ENCODE assay signal across 8 mouse cellular contexts in genomic region chr10:80754594-80755290, GRCm38 (mm10). TPM values are rescaled to one million over a fixed set of nuclear protein-coding genes. Genes with fewer than 3 reads are reported as not detected.
DNase-seq lines count a peak whose midpoint lies in the region; ATAC-seq and TF ChIP-seq lines count a peak whose summit lies in the region.

Dot1l (plus strand) TSS chr10:80755206.

- H3K27ac ChIP-seq in ES-Bruce4 (ENCODE audit: insufficient read depth, low read length) = 0 out of 2 replicates have a peak within 1 kb of the TSS, but pooled peaks have one; percentile 6
- peak within 1 kb of the TSS; percentile 77 for H3K27ac ChIP-seq in forebrain, embryonic 14.5 days (ENCODE audit: low read depth, low read length)
- H3K27ac ChIP-seq in neural tube, embryonic 15.5 days (replicated peaks) = peak within 1 kb of the TSS; percentile 90

- WGBS in forebrain, embryonic 14.5 days = 2% methylated on average over 35 of the region's 57 CpGs
- 1% methylated on average over 48 of the region's 57 CpGs for WGBS in neural tube, embryonic 15.5 days

- peak; percentile 98 for DNase-seq in forebrain, embryonic 14.5 days (ENCODE audit: low spot score)
- DNase-seq in heart, postnatal 14 days = peak; percentile 99 to 100
- DNase-seq in layer of hippocampus, adult 11-12 months (ENCODE audit: low spot score) = peak; percentile 97
- DNase-seq in lung, adult 18-20 months = peak; percentile 97
- DNase-seq in testis, postnatal 14 days (ENCODE audit: low spot score) = peak; percentile 98

- H3K4me1 ChIP-seq in ES-Bruce4 (ENCODE audit: control insufficient read depth, insufficient read depth, low read length) = no peaks in the 10 kb centered on the region
- H3K4me1 ChIP-seq in forebrain, embryonic 14.5 days (ENCODE audit: control insufficient read depth, insufficient read depth, low read length) = peaks cover 28% of the 10 kb centered on the region
- peaks cover 58% of the 10 kb centered on the region for H3K4me1 ChIP-seq in neural tube, embryonic 15.5 days

- intact Hi-C loops in heart, postnatal 14 days (cut with DNase I) = no loop called here

- peak; percentile 83 for ATAC-seq in cerebellum, adult (ENCODE audit: insufficient number of reproducible peaks, low FRiP score, low TSS enrichment)
- ATAC-seq in forebrain, embryonic 14.5 days = peak; percentile 95
- peak; percentile 94 for ATAC-seq in neural tube, embryonic 15.5 days (ENCODE audit: low FRiP score)

- TF ChIP-seq CTCF in ES-Bruce4 (IDR thresholded peaks at IDR 0.05; ENCODE audit: low read depth, low read length) = no peak

- H3K9me3 ChIP-seq in ES-Bruce4 (replicated peaks; ENCODE audit: control insufficient read depth, insufficient read depth, low read length, poor library complexity, severe bottlenecking) = no peaks in the 10 kb centered on the region
- H3K9me3 ChIP-seq in forebrain, embryonic 14.5 days (replicated peaks; ENCODE audit: control insufficient read depth, low read length) = no peaks in the 10 kb centered on the region
- H3K9me3 ChIP-seq in neural tube, embryonic 15.5 days (replicated peaks) = no peaks in the 10 kb centered on the region

- no peaks in the 10 kb centered on the region for H3K27me3 ChIP-seq in ES-Bruce4 (ENCODE audit: control insufficient read depth, insufficient read depth, low read length, poor library complexity, severe bottlenecking)
- H3K27me3 ChIP-seq in forebrain, embryonic 14.5 days (replicated peaks; ENCODE audit: control insufficient read depth, insufficient read depth, low read length) = no peaks in the 10 kb centered on the region
- H3K27me3 ChIP-seq in neural tube, embryonic 15.5 days (replicated peaks) = no peaks in the 10 kb centered on the region

- peak within 1 kb of the TSS; percentile 83 for H3K4me2 ChIP-seq in forebrain, embryonic 14.5 days (ENCODE audit: low read length)
- peak within 1 kb of the TSS; percentile 89 for H3K4me2 ChIP-seq in neural tube, embryonic 15.5 days

- H3K4me3 ChIP-seq in ES-Bruce4 (ENCODE audit: low read depth, low read length) = peak within 1 kb of the TSS; percentile 89
- peak within 1 kb of the TSS; percentile 97 for H3K4me3 ChIP-seq in forebrain, embryonic 14.5 days (ENCODE audit: low read depth, low read length)
- peak within 1 kb of the TSS; percentile 73 for H3K4me3 ChIP-seq in neural tube, embryonic 15.5 days (replicated peaks)

- no peaks in the 10 kb centered on the region for H3K36me3 ChIP-seq in ES-Bruce4 (ENCODE audit: control insufficient read depth, insufficient read depth, low read length, poor library complexity, severe bottlenecking)
- H3K36me3 ChIP-seq in forebrain, embryonic 14.5 days (ENCODE audit: control insufficient read depth, insufficient read depth, low read length) = no peaks in the 10 kb centered on the region
- H3K36me3 ChIP-seq in neural tube, embryonic 15.5 days = no peaks in the 10 kb centered on the region

- H3K9ac ChIP-seq in ES-Bruce4 (ENCODE audit: low read depth, poor library complexity, severe bottlenecking) = peak within 1 kb of the TSS; percentile 98
- H3K9ac ChIP-seq in forebrain, embryonic 14.5 days (ENCODE audit: low read length) = peak within 1 kb of the TSS; percentile 95
- peak within 1 kb of the TSS; percentile 92 for H3K9ac ChIP-seq in neural tube, embryonic 15.5 days (replicated peaks)

- TF ChIP-seq EP300 in ES-Bruce4 (IDR thresholded peaks at IDR 0.05; ENCODE audit: insufficient read depth, low read depth, low read length) = 0 out of 2 replicates have a peak, but pooled peaks have one; percentile 46

- peak; percentile 78 for TF ChIP-seq POLR2A in ES-Bruce4 (IDR thresholded peaks at IDR 0.05; ENCODE audit: insufficient read depth, low read length)

RNA-seq across cellular contexts. Expression of gene Dot1l, which starts in this region (rescaled TPM):
- 42.6 and 48.3 TPM in 2 replicates for polyA plus RNA-seq in ES-Bruce4 (2011; ENCODE audit: insufficient read depth, insufficient read length, low read depth, missing spikeins)
- 13.6 and 19.3 TPM in 2 replicates for polyA plus RNA-seq in forebrain, embryonic 14.5 days (2014; fragmentation: Nextera tagmentation; extraction: Ambion mirVana)
- 10 to 100 TPM; 55.1 to 56.3 TPM for total RNA-seq in heart, postnatal 14 days (2021)
- polyA plus RNA-seq in neural tube, embryonic 15.5 days (2015; fragmentation: Nextera tagmentation; extraction: Ambion mirVana) = 19.3 and 20.3 TPM in 2 replicates

Comparison
In these comparisons a context has a peak if more than half of its experiments do, and no peak if none do; other contexts are left out.
1. Peak in every context shown above with its lines: DNase-seq, ATAC-seq, H3K4me3 ChIP-seq and H3K27ac ChIP-seq.
2. H3K27ac ChIP-seq: peak in every context shown above with its lines; median percentile 90 in neural tube, embryonic 15.5 days; 77 in forebrain, embryonic 14.5 days; 6 in ES-Bruce4.